8 mouse cellular contexts compared by ENCODE assay signal in the genomic region with DNA sequence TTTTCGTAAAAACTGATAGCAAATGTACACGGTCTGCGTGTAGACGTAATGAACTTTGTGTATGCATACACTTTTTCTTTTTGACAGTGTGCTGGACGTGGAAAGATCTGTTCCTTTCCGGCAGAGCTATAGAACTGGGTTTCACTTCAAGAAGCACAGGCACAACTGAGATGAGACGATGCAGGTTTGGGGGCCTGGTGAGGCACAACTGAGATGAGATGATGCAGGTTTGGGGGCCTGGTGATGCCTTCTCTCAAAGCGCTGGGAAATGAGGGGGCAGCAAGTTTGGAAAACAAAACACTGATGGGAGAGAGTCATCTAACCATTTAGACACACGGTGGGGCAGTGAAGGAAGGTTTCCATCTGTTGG. TPM values are rescaled to one million over a fixed set of nuclear protein-coding genes. Genes with fewer than 3 reads are reported as not detected.
A peak's percentile ranks its signal among the peaks of the same experiment; 100 is the strongest.
DNase-seq lines count a peak whose midpoint lies in the region; ATAC-seq and TF ChIP-seq lines count a peak whose summit lies in the region.

No protein-coding gene starts in this region.

- H3K9me3 ChIP-seq in kidney, postnatal 0 days (replicated peaks; ENCODE audit: low read length) = no peaks in the 10 kb centered on the region
- H3K9me3 ChIP-seq in embryonic facial prominence, embryonic 11.5 days (replicated peaks; ENCODE audit: control insufficient read depth, low read length) = no peaks in the 10 kb centered on the region
- H3K9me3 ChIP-seq in intestine, embryonic 15.5 days = no peaks in the 10 kb centered on the region
- no peaks in the 10 kb centered on the region for H3K9me3 ChIP-seq in midbrain, postnatal 0 days (ENCODE audit: low read length)

- H3K4me1 ChIP-seq in kidney, postnatal 0 days (replicated peaks; ENCODE audit: insufficient read depth, low read length) = no peaks in the 10 kb centered on the region; the same call in 1 of the 2 replicates
- peaks cover 3% of the 10 kb centered on the region for H3K4me1 ChIP-seq in embryonic facial prominence, embryonic 11.5 days (ENCODE audit: control insufficient read depth, insufficient read depth, low read length)
- peaks cover 6% of the 10 kb centered on the region; the same call in 1 of the 2 replicates for H3K4me1 ChIP-seq in intestine, embryonic 15.5 days (replicated peaks)
- H3K4me1 ChIP-seq in midbrain, postnatal 0 days (ENCODE audit: insufficient read depth, low read length) = peaks cover 8% of the 10 kb centered on the region; the same call in 1 of the 2 replicates

- WGBS in kidney, postnatal 0 days = 42% methylated on average over 9 of the region's 9 CpGs
- 58% methylated on average over 9 of the region's 9 CpGs for WGBS in embryonic facial prominence, embryonic 11.5 days
- WGBS in intestine, embryonic 15.5 days = 47% methylated on average over 9 of the region's 9 CpGs
- WGBS in midbrain, postnatal 0 days = 53% methylated on average over 9 of the region's 9 CpGs

- peak; percentile 34; the same call in 1 of the 2 replicates for ATAC-seq in kidney, postnatal 0 days (replicated peaks; ENCODE audit: low FRiP score, low read depth)
- 0 out of 2 replicates have a peak, but pooled peaks have one; percentile 15 for ATAC-seq in embryonic facial prominence, embryonic 11.5 days (replicated peaks; ENCODE audit: insufficient number of reproducible peaks, low FRiP score, low TSS enrichment, low read depth)
- peak; percentile 41 for ATAC-seq in intestine, embryonic 15.5 days
- no peak; the same call in 1 of the 2 replicates for ATAC-seq in midbrain, postnatal 0 days (ENCODE audit: low FRiP score)

- no peak; the same call in 1 of the 2 replicates for TF ChIP-seq CTCF in kidney, postnatal 0 days (IDR thresholded peaks at IDR 0.05; ENCODE audit: low read depth)
- TF ChIP-seq CTCF in midbrain, postnatal 0 days (IDR thresholded peaks at IDR 0.05) = peak; percentile 46

- H3K9ac ChIP-seq in kidney, postnatal 0 days (ENCODE audit: low read depth, low read length) = peak overlapping the region; percentile 85; the same call in 1 of the 2 replicates
- H3K9ac ChIP-seq in embryonic facial prominence, embryonic 11.5 days (replicated peaks; ENCODE audit: low read length) = peak overlapping the region; percentile 96
- peak overlapping the region; percentile 94 for H3K9ac ChIP-seq in intestine, embryonic 15.5 days
- peak overlapping the region; percentile 86 for H3K9ac ChIP-seq in midbrain, postnatal 0 days (replicated peaks; ENCODE audit: low read length, poor library complexity, severe bottlenecking)

- H3K27ac ChIP-seq in kidney, postnatal 0 days = peak overlapping the region; percentile 83
- H3K27ac ChIP-seq in embryonic facial prominence, embryonic 11.5 days (replicated peaks; ENCODE audit: low read depth, low read length) = no peak overlapping the region
- H3K27ac ChIP-seq in intestine, embryonic 15.5 days = peak overlapping the region; percentile 57; the same call in 1 of the 2 replicates
- H3K27ac ChIP-seq in midbrain, postnatal 0 days (ENCODE audit: low read depth, low read length) = peak overlapping the region; percentile 84

- H3K4me3 ChIP-seq in kidney, postnatal 0 days (replicated peaks; ENCODE audit: low read depth, low read length) = peak overlapping the region; percentile 81
- H3K4me3 ChIP-seq in embryonic facial prominence, embryonic 11.5 days (ENCODE audit: low read depth, low read length) = peak overlapping the region; percentile 81
- H3K4me3 ChIP-seq in intestine, embryonic 15.5 days (replicated peaks) = peak overlapping the region; percentile 95
- peak overlapping the region; percentile 96 for H3K4me3 ChIP-seq in midbrain, postnatal 0 days (ENCODE audit: low read depth, low read length)

- H3K27me3 ChIP-seq in kidney, postnatal 0 days (ENCODE audit: insufficient read depth, low read length) = no peaks in the 10 kb centered on the region
- no peaks in the 10 kb centered on the region for H3K27me3 ChIP-seq in embryonic facial prominence, embryonic 11.5 days (ENCODE audit: control insufficient read depth, insufficient read depth, low read length)
- H3K27me3 ChIP-seq in intestine, embryonic 15.5 days (replicated peaks) = no peaks in the 10 kb centered on the region
- no peaks in the 10 kb centered on the region for H3K27me3 ChIP-seq in midbrain, postnatal 0 days (ENCODE audit: insufficient read depth, low read length)

- H3K36me3 ChIP-seq in kidney, postnatal 0 days (ENCODE audit: insufficient read depth, low read length) = no peaks in the 10 kb centered on the region
- no peaks in the 10 kb centered on the region for H3K36me3 ChIP-seq in embryonic facial prominence, embryonic 11.5 days (replicated peaks; ENCODE audit: control insufficient read depth, insufficient read depth, low read depth, low read length)
- H3K36me3 ChIP-seq in intestine, embryonic 15.5 days = no peaks in the 10 kb centered on the region
- H3K36me3 ChIP-seq in midbrain, postnatal 0 days (ENCODE audit: insufficient read depth, low read length) = no peaks in the 10 kb centered on the region

- peak overlapping the region; percentile 82 for H3K4me2 ChIP-seq in kidney, postnatal 0 days (ENCODE audit: low read length)
- H3K4me2 ChIP-seq in embryonic facial prominence, embryonic 11.5 days (ENCODE audit: low read depth, low read length) = peak overlapping the region; percentile 50
- H3K4me2 ChIP-seq in intestine, embryonic 15.5 days (replicated peaks) = peak overlapping the region; percentile 82
- peak overlapping the region; percentile 81 for H3K4me2 ChIP-seq in midbrain, postnatal 0 days (ENCODE audit: low read depth, low read length, poor library complexity, severe bottlenecking)

- no peak for DNase-seq in kidney, postnatal 0 days (ENCODE audit: low spot score)
- no peak for DNase-seq in kidney, adult 11 months
- no peak for DNase-seq in embryonic facial prominence, embryonic 11.5 days (ENCODE audit: low spot score)
- no peak for DNase-seq in midbrain, postnatal 0 days (ENCODE audit: low spot score)
- DNase-seq in layer of hippocampus, adult 18-20 months (ENCODE audit: low spot score in 2 of 2) = no peak
- DNase-seq in B cell, adult 2 months = no peak
- DNase-seq in MN1 (ENCODE audit: low spot score) = no peak

RNA-seq across cellular contexts. Expression of gene Acbd6, which starts 0.3 kb away (rescaled TPM):
- polyA plus RNA-seq in kidney, postnatal 0 days (2015; fragmentation: Nextera tagmentation; extraction: Ambion mirVana) = 88.9 and 96.8 TPM in 2 replicates
- polyA plus RNA-seq in embryonic facial prominence, embryonic 11.5 days (2014; fragmentation: Nextera tagmentation; extraction: Ambion mirVana) = 83.2 and 85.2 TPM in 2 replicates
- 64.8 and 71.5 TPM in 2 replicates for polyA plus RNA-seq in intestine, embryonic 15.5 days (2015; fragmentation: Nextera tagmentation; extraction: Ambion mirVana)
- total RNA-seq in midbrain, postnatal 0 days (2014; rRNA removed) = 114 and 127 TPM in 2 replicates
- polyA plus RNA-seq in midbrain, postnatal 0 days (2015; fragmentation: Nextera tagmentation; extraction: Ambion mirVana) = 120 and 128 TPM in 2 replicates
- total RNA-seq in layer of hippocampus, adult 18-20 months (2021) = 100 to 1,000 TPM; 102 to 107 TPM
